Mouse (Mus musculus): Measurements from ENCODE around the gene Serpinb3d. TPM values are rescaled to one million over a fixed set of nuclear protein-coding genes. Genes with fewer than 3 reads are reported as not detected.

Gene Serpinb3d
- not detected for total RNA-seq (2022)

GRCm38 (mm10) chr1:107083406-107083805 is at the start of gene Serpinb3d:
Serpinb3d (minus strand) TSS chr1:107083506.
- no peak for DNase-seq (ENCODE audit: low spot score in 2 of 2)

GRCm38 (mm10) chr1:107127453-107127852 is 44.1 kb upstream of the Serpinb3d start:
- DNase-seq (ENCODE audit: low spot score in 2 of 2), result peak in 1 of 2 experiments; percentile 10

GRCm38 (mm10) chr1:107098417-107098816 is 15.1 kb upstream of the Serpinb3d start:
- no peak for DNase-seq (ENCODE audit: low spot score in 2 of 2)

- DNase-seq (ENCODE audit: low spot score in 2 of 2), result no peak
Measured at GRCm38 (mm10) chr1:107052203-107052602, 31.1 kb downstream of the Serpinb3d start, which contains the start of gene Serpinb3a. Serpinb3a (minus strand) TSS chr1:107052303.

- DNase-seq (ENCODE audit: low spot score in 2 of 2), result peak in 1 of 2 experiments; percentile 23
Measured at GRCm38 (mm10) chr1:107034236-107034635, 49.1 kb downstream of the Serpinb3d start.

Other genes starting within 250 kb of the Serpinb3d start
- not detected for gene Serpinb5, start 222.3 kb downstream of the Serpinb3d start, total RNA-seq (2022)
- under 1 TPM in 2 of 4 experiments, not detected in 2; 0.21 to 0.30 TPM for gene Serpinb12, start 149.1 kb downstream of the Serpinb3d start, total RNA-seq (2022)
- gene Serpinb13, start 102.5 kb downstream of the Serpinb3d start, total RNA-seq (2022), result not detected
- not detected for gene Serpinb3a, start 31.2 kb downstream of the Serpinb3d start, total RNA-seq (2022)
- not detected for gene Serpinb3b, start 194.9 kb upstream of the Serpinb3d start, total RNA-seq (2022)
- gene Serpinb3c, start 194.9 kb upstream of the Serpinb3d start, total RNA-seq (2022), result not detected